Mouse (Mus musculus): ENCODE results near the gene Crlf1. TPM values are rescaled to one million over a fixed set of nuclear protein-coding genes. Genes with fewer than 3 reads are reported as not detected.

Gene Crlf1
- polyA plus RNA-seq, 1 experiment from 2014 or later, result 1.7 TPM

- Histone ChIP-seq H3K9me3 (replicated peaks) (no peaks in the 10 kb centered on the region), H3K27ac (replicated peaks) (no peak overlapping the region), H3K9ac (no peak overlapping the region), H3K4me2 (peak overlapping the region; percentile 54), H3K4me1 (replicated peaks) (peaks cover 26% of the 10 kb centered on the region), H3K36me3 (replicated peaks) (no peaks in the 10 kb centered on the region), H3K4me3 (replicated peaks) (peak overlapping the region; percentile 22), H3K27me3 (peaks cover 100% of the 10 kb centered on the region)
- WGBS (ENCODE audit: insufficient replicate concordance), result 3% methylated on average over 55 of the region's 55 CpGs
- no peak for ATAC-seq (ENCODE audit: insufficient read depth)
These were observed 4.8 kb upstream of the Crlf1 start for GRCm38 (mm10) chr8:70487993-70488796.

GRCm38 (mm10) chr8:70488931-70489470, 4.0 kb upstream of the Crlf1 start:
- Histone ChIP-seq H3K27me3 (peaks cover 100% of the 10 kb centered on the region), H3K4me3 (replicated peaks) (peak overlapping the region; percentile 25), H3K27ac (replicated peaks) (no peak overlapping the region), H3K36me3 (replicated peaks) (no peaks in the 10 kb centered on the region), H3K9ac (no peak overlapping the region), H3K4me1 (replicated peaks) (peaks cover 30% of the 10 kb centered on the region), H3K9me3 (replicated peaks) (no peaks in the 10 kb centered on the region), H3K4me2 (peak overlapping the region; percentile 54)
- WGBS (ENCODE audit: insufficient replicate concordance), result 3% methylated on average over 14 of the region's 14 CpGs
- no peak for ATAC-seq (ENCODE audit: insufficient read depth)

- no peaks in the 10 kb centered on the region for H3K9me3 ChIP-seq (replicated peaks)
- H3K4me2 ChIP-seq, result peak overlapping the region; percentile 49
- 3% methylated on average over 35 of the region's 41 CpGs for WGBS (ENCODE audit: insufficient replicate concordance)
- no peak overlapping the region for H3K9ac ChIP-seq
- ATAC-seq (ENCODE audit: insufficient read depth), result no peak
- H3K27ac ChIP-seq (replicated peaks), result no peak overlapping the region
- peak overlapping the region; percentile 25 for H3K4me3 ChIP-seq (replicated peaks)
- H3K4me1 ChIP-seq (replicated peaks), result peaks cover 30% of the 10 kb centered on the region
- no peaks in the 10 kb centered on the region for H3K36me3 ChIP-seq (replicated peaks)
- H3K27me3 ChIP-seq, result peaks cover 100% of the 10 kb centered on the region
These were observed 3.4 kb upstream of the Crlf1 start for GRCm38 (mm10) chr8:70489576-70489975.

GRCm38 (mm10) chr8:70490061-70490879, 2.7 kb upstream of the Crlf1 start:
- ATAC-seq (ENCODE audit: insufficient read depth), result no peak
- no peak overlapping the region for H3K27ac ChIP-seq (replicated peaks)

GRCm38 (mm10) chr8:70490880-70491495, 2.0 kb upstream of the Crlf1 start:
- H3K9ac ChIP-seq, result no peak overlapping the region
- H3K9me3 ChIP-seq (replicated peaks), result no peaks in the 10 kb centered on the region
- peaks cover 100% of the 10 kb centered on the region for H3K27me3 ChIP-seq
- no peak overlapping the region for H3K27ac ChIP-seq (replicated peaks)
- H3K4me2 ChIP-seq, result no peak overlapping the region
- no peaks in the 10 kb centered on the region for H3K36me3 ChIP-seq (replicated peaks)
- ATAC-seq (ENCODE audit: insufficient read depth), result no peak
- 7% methylated on average over 20 of the region's 20 CpGs for WGBS (ENCODE audit: insufficient replicate concordance)
- H3K4me3 ChIP-seq (replicated peaks), result no peak overlapping the region
- H3K4me1 ChIP-seq (replicated peaks), result peaks cover 30% of the 10 kb centered on the region

More at GRCm38 (mm10) chr8:70490061-70490879, 2.7 kb upstream of the Crlf1 start:
- Histone ChIP-seq H3K27me3 (peaks cover 100% of the 10 kb centered on the region), H3K4me2 (no peak overlapping the region), H3K9ac (no peak overlapping the region), H3K9me3 (replicated peaks) (no peaks in the 10 kb centered on the region), H3K36me3 (replicated peaks) (no peaks in the 10 kb centered on the region), H3K4me1 (replicated peaks) (peaks cover 30% of the 10 kb centered on the region), H3K4me3 (replicated peaks) (no peak overlapping the region)
- 19% methylated on average over 10 of the region's 10 CpGs for WGBS (ENCODE audit: insufficient replicate concordance)

GRCm38 (mm10) chr8:70493692-70494415, 896 bp downstream of the Crlf1 start:
- H3K4me1 ChIP-seq (replicated peaks), result peaks cover 24% of the 10 kb centered on the region
- H3K4me3 ChIP-seq (replicated peaks), result no peak overlapping the region; the same call in 1 of the 2 replicates
- peaks cover 100% of the 10 kb centered on the region for H3K27me3 ChIP-seq
- H3K36me3 ChIP-seq (replicated peaks), result no peaks in the 10 kb centered on the region
- H3K4me2 ChIP-seq, result no peak overlapping the region; the same call in 1 of the 2 replicates
- no peaks in the 10 kb centered on the region for H3K9me3 ChIP-seq (replicated peaks)
- 2% methylated on average over 47 of the region's 47 CpGs for WGBS (ENCODE audit: insufficient replicate concordance)
- H3K9ac ChIP-seq, result no peak overlapping the region
- no peak overlapping the region for H3K27ac ChIP-seq (replicated peaks)
- no peak for ATAC-seq (ENCODE audit: insufficient read depth)

- WGBS (ENCODE audit: insufficient replicate concordance), result 6% methylated on average over 28 of the region's 28 CpGs
- Histone ChIP-seq H3K4me2 (no peak overlapping the region), H3K9ac (no peak overlapping the region)
These were observed 1.5 kb downstream of the Crlf1 start for GRCm38 (mm10) chr8:70494416-70494945.

GRCm38 (mm10) chr8:70495001-70495770, 2.2 kb downstream of the Crlf1 start:
- Histone ChIP-seq H3K27me3 (peaks cover 100% of the 10 kb centered on the region), H3K9me3 (replicated peaks) (no peaks in the 10 kb centered on the region), H3K36me3 (replicated peaks) (no peaks in the 10 kb centered on the region), H3K4me3 (replicated peaks) (no peak overlapping the region), H3K4me2 (no peak overlapping the region), H3K9ac (no peak overlapping the region), H3K4me1 (replicated peaks) (peaks cover 29% of the 10 kb centered on the region), H3K27ac (replicated peaks) (no peak overlapping the region)
- 7% methylated on average over 21 of the region's 21 CpGs for WGBS (ENCODE audit: insufficient replicate concordance)
- no peak for ATAC-seq (ENCODE audit: insufficient read depth)

More at GRCm38 (mm10) chr8:70494416-70494945, 1.5 kb downstream of the Crlf1 start:
- Histone ChIP-seq H3K4me1 (replicated peaks) (peaks cover 25% of the 10 kb centered on the region), H3K9me3 (replicated peaks) (no peaks in the 10 kb centered on the region), H3K4me3 (replicated peaks) (no peak overlapping the region), H3K27me3 (peaks cover 100% of the 10 kb centered on the region), H3K36me3 (replicated peaks) (no peaks in the 10 kb centered on the region), H3K27ac (replicated peaks) (no peak overlapping the region)
- no peak for ATAC-seq (ENCODE audit: insufficient read depth)

- Histone ChIP-seq H3K27me3 (peaks cover 100% of the 10 kb centered on the region), H3K9me3 (replicated peaks) (no peaks in the 10 kb centered on the region), H3K4me3 (replicated peaks) (no peak overlapping the region), H3K27ac (replicated peaks) (no peak overlapping the region), H3K4me2 (no peak overlapping the region), H3K4me1 (replicated peaks) (peaks cover 35% of the 10 kb centered on the region), H3K36me3 (replicated peaks) (no peaks in the 10 kb centered on the region), H3K9ac (no peak overlapping the region)
- 9% methylated on average over 12 of the region's 12 CpGs for WGBS (ENCODE audit: insufficient replicate concordance)
- ATAC-seq (ENCODE audit: insufficient read depth), result no peak
These were observed 2.8 kb downstream of the Crlf1 start for GRCm38 (mm10) chr8:70495771-70496062.

Data from liver, embryonic 15.5 days (tissue).